Mouse (Mus musculus) spleen, adult 2 months (tissue): ENCODE results near the gene Ispd. TPM values are rescaled to one million over a fixed set of nuclear protein-coding genes. Genes with fewer than 3 reads are reported as not detected.

ENCODE experiments used
- DNase-seq, 2 experiments: peaks; one replicate each; pipeline versions ENCODE4 v3.0.0 to v3.0.0-alpha.2; 2012 to 2021; ENCODE audit warnings: low spot score in 2 of 2, low read depth in 1 of 2
- H3K27ac ChIP-seq: fragments of 200-500 bp; 2 replicates; pipeline ENCODE4 v1.5.1; 2012; ENCODE audit warnings: low read length, inconsistent platforms; ENCODE audit not compliant: insufficient read depth
- H3K27me3 ChIP-seq: fragments of 200-500 bp; 2 replicates; pipeline ENCODE4 v1.6.1; 2012; ENCODE audit warnings: mild to moderate bottlenecking, moderate library complexity, low read length, inconsistent platforms; ENCODE audit not compliant: control insufficient read depth, insufficient read depth
- H3K36me3 ChIP-seq: fragments of 200-500 bp; 2 replicates; pipeline ENCODE4 v1.6.1; 2012; ENCODE audit warnings: mild to moderate bottlenecking, low read length, inconsistent platforms; ENCODE audit not compliant: control insufficient read depth, insufficient read depth
- H3K4me1 ChIP-seq: fragments of 200-500 bp; 2 replicates; pipeline ENCODE4 v1.6.1; 2011; ENCODE audit warnings: inconsistent platforms; ENCODE audit not compliant: control insufficient read depth, insufficient read depth, insufficient read length
- H3K4me3 ChIP-seq: fragments of 200-500 bp; 2 replicates; pipeline ENCODE4 v1.5.1; 2011; ENCODE audit warnings: mild to moderate bottlenecking, inconsistent platforms; ENCODE audit not compliant: insufficient read depth, insufficient read length; ENCODE audit errors: extremely low read depth
- CTCF ChIP-seq: fragments of 200-500 bp; IDR thresholded peaks from 2 replicates; pipeline ENCODE4 v1.5.1; 2011; ENCODE audit warnings: mild to moderate bottlenecking, inconsistent platforms; ENCODE audit not compliant: insufficient read depth, insufficient read length, insufficient replicate concordance; ENCODE audit errors: extremely low read depth
- POLR2A ChIP-seq: fragments of 200-500 bp; IDR thresholded peaks from 2 replicates; pipeline ENCODE4 v1.6.1; 2011; ENCODE audit warnings: low read depth, low read length, inconsistent platforms
- WGBS: fragments of 180-500 bp; shearing (Covaris S2); methylation state at CpG from one replicate; pipeline ENCODE4 v1.1.7; 2018; 5-methylcytosine and 5-hydroxymethylcytosine counted together
- polyA plus RNA-seq: library from polyadenylated mRNA; depleted of rRNA; stranded (reverse); fragments of >200 nt; gene quantifications from 2 replicates; pipeline ENCODE4 v1.2.3, GENCODE M21; 2012

The Ispd gene
- polyA plus RNA-seq, 1 experiment = 0.54 TPM

DNA sequence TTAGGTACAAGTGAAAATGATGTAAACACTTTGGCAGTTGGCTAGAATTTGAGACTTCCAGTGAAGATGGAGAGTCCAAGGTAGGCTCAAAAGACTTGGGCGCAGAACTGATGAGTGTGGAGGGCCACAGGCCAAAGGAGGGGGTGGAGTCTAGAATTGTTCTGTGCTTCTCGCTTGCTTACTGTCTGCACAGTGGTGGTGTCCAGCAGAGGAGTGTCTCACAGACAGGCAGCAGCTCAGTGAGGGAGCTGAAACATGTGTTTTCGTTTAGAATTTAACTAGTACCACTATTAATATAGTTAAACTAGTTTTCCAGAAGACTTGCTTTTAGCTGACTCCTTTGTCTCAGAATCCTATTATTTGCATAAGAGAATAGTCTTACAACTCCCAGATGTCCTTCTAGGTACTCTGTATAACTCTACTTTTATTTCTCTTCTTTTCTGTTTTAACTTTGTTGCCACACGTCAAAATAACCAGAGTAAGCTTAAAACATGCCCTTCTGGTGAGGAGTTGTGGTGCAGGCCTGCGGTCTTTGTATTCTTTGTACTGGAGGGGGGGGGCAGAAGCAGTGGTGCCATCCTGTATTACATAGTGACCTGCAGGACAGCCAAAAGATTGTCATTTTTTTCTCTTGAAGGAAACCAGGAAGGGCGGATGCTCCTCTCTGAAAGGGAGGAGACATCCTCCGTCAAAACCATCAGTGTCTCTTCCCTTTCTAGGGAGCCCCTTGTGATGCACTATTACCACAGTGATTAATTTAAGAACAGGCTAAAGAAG, 240.9 kb downstream of the Ispd start:
- TF ChIP-seq CTCF = no peak
- TF ChIP-seq POLR2A = no peak
- Histone ChIP-seq H3K36me3 (no peaks in the 10 kb centered on the region), H3K4me1 (no peaks in the 10 kb centered on the region), H3K27ac (no peak overlapping the region), H3K4me3 (no peak overlapping the region), H3K27me3 (no peaks in the 10 kb centered on the region)
- DNase-seq = no peak
- WGBS = 87% methylated on average over 7 of the region's 7 CpGs

DNA sequence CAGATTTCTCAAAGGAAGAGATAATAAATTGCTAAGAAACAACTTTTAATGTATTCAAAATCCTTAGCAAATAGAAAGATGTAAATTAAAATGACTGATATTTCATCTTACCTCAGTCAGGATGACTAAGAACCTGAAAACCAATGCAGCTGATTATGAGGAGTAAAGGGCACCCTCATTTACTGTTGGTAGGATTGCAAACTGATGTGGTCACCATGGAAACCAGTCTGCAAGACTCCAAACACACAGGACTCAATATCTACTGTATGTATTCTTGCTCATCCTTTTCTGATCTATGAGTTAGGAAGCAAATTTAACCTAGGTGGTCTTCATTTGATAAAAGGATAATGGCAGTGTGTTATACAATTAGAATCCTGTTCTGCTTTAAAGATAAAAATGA, 246.0 kb downstream of the Ispd start:
- no peak overlapping the region for H3K4me3 ChIP-seq
- no peaks in the 10 kb centered on the region for H3K4me1 ChIP-seq
- no peaks in the 10 kb centered on the region for H3K36me3 ChIP-seq
- H3K27ac ChIP-seq = no peak overlapping the region
- DNase-seq = no peak
- no peak for TF ChIP-seq CTCF
- no peak for TF ChIP-seq POLR2A
- no peaks in the 10 kb centered on the region for H3K27me3 ChIP-seq

GRCm38 (mm10) chr12:36632427-36632826, 251.2 kb downstream of the Ispd start:
- H3K27ac ChIP-seq = no peak overlapping the region
- no peaks in the 10 kb centered on the region for H3K36me3 ChIP-seq
- 24% methylated on average over 1 of the region's 1 CpGs for WGBS
- H3K27me3 ChIP-seq = no peaks in the 10 kb centered on the region
- DNase-seq = no peak
- TF ChIP-seq CTCF (no peak), POLR2A (no peak)
- no peaks in the 10 kb centered on the region for H3K4me1 ChIP-seq
- H3K4me3 ChIP-seq = no peak overlapping the region

GRCm38 (mm10) chr12:36647514-36647913, 266.3 kb downstream of the Ispd start:
- DNase-seq = no peak
- H3K27ac ChIP-seq = no peak overlapping the region
- no peak for TF ChIP-seq CTCF
- no peak for TF ChIP-seq POLR2A
- no peaks in the 10 kb centered on the region for H3K4me1 ChIP-seq
- no peaks in the 10 kb centered on the region for H3K27me3 ChIP-seq
- WGBS = 56% methylated on average over 4 of the region's 4 CpGs
- no peaks in the 10 kb centered on the region for H3K36me3 ChIP-seq
- H3K4me3 ChIP-seq = no peak overlapping the region

DNA sequence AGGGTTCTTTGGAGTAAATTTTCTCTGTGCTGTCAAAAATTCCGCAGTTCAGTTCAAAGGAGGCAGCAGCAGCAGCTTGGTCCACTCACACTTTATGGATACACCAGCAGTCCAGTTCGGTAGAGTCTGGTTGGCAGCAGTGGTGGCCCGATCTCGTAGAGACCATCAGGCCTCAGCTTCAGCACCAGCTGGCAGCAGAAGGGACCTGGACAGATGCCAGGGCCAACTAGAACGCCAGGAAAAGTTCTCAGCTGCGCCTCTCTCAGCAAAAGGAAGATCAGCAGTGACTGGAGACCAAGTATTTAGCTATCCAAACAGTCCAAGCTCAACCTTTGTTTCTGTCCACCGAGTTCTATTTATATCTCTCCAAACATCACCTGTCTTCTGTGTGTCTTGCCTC, 281.2 kb downstream of the Ispd start:
- 76% methylated on average over 7 of the region's 7 CpGs for WGBS
- no peaks in the 10 kb centered on the region for H3K36me3 ChIP-seq
- DNase-seq = no peak
- no peak overlapping the region for H3K27ac ChIP-seq
- no peak overlapping the region for H3K4me3 ChIP-seq
- TF ChIP-seq POLR2A = no peak
- TF ChIP-seq CTCF = no peak
- no peaks in the 10 kb centered on the region for H3K27me3 ChIP-seq
- H3K4me1 ChIP-seq = no peaks in the 10 kb centered on the region; the same call in 1 of the 2 replicates

DNA sequence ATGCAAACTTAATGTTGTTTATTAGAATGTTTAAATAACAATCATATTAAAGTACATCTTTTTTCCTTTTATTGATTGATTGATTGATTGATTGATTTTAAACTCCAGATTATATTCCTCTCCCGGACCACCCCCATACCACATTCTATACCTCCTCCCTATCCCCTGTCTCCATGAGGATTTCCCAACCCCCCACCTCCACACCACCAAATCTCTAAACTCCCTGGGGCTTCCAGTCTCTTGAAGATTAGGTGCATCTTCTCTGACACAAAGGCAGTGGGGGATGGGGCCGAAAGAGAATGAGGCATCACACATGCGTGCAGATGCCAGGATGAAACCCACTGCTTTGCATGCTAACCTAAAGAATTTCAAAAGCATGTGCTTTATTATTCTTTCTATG, 283.5 kb downstream of the Ispd start:
- WGBS = 90% methylated on average over 3 of the region's 3 CpGs
- Histone ChIP-seq H3K27me3 (no peaks in the 10 kb centered on the region), H3K4me3 (no peak overlapping the region), H3K4me1 (no peaks in the 10 kb centered on the region), H3K36me3 (no peaks in the 10 kb centered on the region), H3K27ac (no peak overlapping the region)
- TF ChIP-seq CTCF = no peak
- no peak for TF ChIP-seq POLR2A
- no peak for DNase-seq

DNA sequence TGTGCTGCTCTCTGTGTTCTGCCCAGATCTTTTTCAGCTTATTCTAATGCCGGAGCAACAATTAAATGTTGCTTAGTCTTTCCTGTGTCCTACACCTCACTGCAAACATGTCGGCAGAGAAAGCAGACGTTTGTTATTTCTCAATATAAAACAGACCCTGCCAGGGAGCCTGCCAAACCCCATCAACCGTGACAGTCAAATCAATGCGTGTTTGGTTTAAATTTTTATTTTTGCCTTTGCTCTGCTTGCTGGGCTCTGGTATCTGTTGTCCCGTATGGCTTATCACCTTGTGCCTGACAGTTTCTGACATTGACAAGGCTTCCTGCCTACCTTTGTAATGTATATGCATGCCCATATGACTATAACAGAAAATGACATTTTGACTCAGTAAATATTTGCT, 285.5 kb downstream of the Ispd start:
- H3K36me3 ChIP-seq = no peaks in the 10 kb centered on the region
- no peak overlapping the region for H3K27ac ChIP-seq
- DNase-seq = no peak
- 78% methylated on average over 6 of the region's 6 CpGs for WGBS
- H3K4me1 ChIP-seq = no peaks in the 10 kb centered on the region
- H3K4me3 ChIP-seq = no peak overlapping the region
- no peaks in the 10 kb centered on the region for H3K27me3 ChIP-seq
- TF ChIP-seq CTCF (no peak), POLR2A (no peak)
